Mouse (Mus musculus) olfactory bulb, adult 2 months (tissue): ENCODE measurements around the gene Tsga10.

Source experiments
- CTCF ChIP-seq: fragments of 200-500 bp; IDR thresholded peaks from 2 replicates; pipeline ENCODE4 v1.5.1; 2012; ENCODE audit warnings: low read depth, mild to moderate bottlenecking, low read length, moderate library complexity; ENCODE audit not compliant: insufficient read depth
- POLR2A ChIP-seq: fragments of 200-500 bp; IDR thresholded peaks from 2 replicates; pipeline ENCODE4 v1.6.1; 2012; ENCODE audit warnings: mild to moderate bottlenecking, low read depth, low read length, moderate library complexity; ENCODE audit not compliant: insufficient read depth

DNA sequence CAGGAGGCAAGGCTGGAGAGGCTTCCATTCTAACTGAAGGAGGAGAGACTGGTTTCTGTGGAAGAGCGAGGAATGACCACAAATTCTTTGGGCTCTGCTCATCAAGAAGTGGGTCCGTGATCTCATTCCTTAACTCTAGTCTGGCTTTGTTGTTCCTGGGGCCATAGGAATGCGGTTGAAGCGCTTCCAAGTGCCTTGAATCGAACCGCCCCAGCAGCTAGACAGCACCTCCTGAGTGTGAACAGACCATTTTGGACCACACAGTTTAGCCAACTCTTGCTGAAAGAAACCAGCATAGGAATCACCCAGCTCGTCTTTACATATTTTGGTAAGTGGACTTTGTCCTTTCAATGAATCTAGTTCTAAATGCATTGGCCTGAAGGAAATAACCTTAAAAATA, 5.5 kb upstream of the Tsga10 start, which contains the start of gene Lipt1:
- TF ChIP-seq CTCF (no peak), POLR2A (no peak)
